Comparison of ENCODE assay signal across 9 mouse cellular contexts in the genomic region with DNA sequence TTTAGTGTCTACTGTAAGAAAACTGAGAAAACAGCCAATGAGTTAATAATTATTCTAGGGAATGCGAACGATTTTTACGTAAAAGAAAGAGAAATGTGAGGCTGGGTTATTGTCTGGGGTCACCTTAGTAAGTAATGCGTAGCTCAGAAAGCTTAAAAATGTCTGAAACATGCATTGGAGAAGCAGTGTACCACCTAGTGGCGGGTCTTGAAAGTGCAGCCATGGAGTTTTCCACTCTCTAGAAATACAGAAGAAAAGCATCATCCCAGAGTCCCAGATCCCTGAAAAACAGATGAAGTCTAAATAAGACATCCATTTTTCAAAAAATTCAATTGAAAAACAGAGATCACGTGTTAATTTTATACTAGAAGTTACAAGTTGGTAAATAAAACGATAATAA.
A peak's percentile ranks its signal among the peaks of the same experiment; 100 is the strongest.
DNase-seq lines count a peak whose midpoint lies in the region; ATAC-seq and TF ChIP-seq lines count a peak whose summit lies in the region.
"Had no signal": no experiment of that assay in that cellular context is flagged by ENCODE, and none has a peak within 500 bp of the region (broad histone marks: within the 10 kb centered on the region; RNA-seq: fewer than 3 reads in every experiment).

No protein-coding gene starts in this region.

- H3K4me3 ChIP-seq in intestine, postnatal 0 days (ENCODE audit: low read depth, low read length): no peak overlapping the region
- H3K4me3 ChIP-seq in intestine, embryonic 15.5 days (replicated peaks): no peak overlapping the region
- H3K4me3 ChIP-seq: midbrain, embryonic 12.5 days had no signal

- WGBS in intestine, postnatal 0 days: 37% methylated on average over 7 of the region's 7 CpGs
- 38% methylated on average over 7 of the region's 7 CpGs for WGBS in intestine, embryonic 15.5 days

- DNase-seq in MN1 (ENCODE audit: low spot score): peak; percentile 32
- DNase-seq in cerebellum, postnatal 10 days: peak; percentile 81 to 83
- DNase-seq in gastrocnemius, postnatal 10 days: peak; percentile 69
- peak; percentile 18 to 32 for DNase-seq in layer of hippocampus, postnatal 36 days
- DNase-seq in thymus, postnatal 36 days: peak; percentile 36 to 50

- no peaks in the 10 kb centered on the region for H3K27me3 ChIP-seq in intestine, postnatal 0 days (replicated peaks; ENCODE audit: control insufficient read depth, insufficient read depth, low read length)
- H3K27me3 ChIP-seq in intestine, embryonic 15.5 days (replicated peaks): no peaks in the 10 kb centered on the region
- H3K27me3 ChIP-seq: midbrain, embryonic 12.5 days had no signal

- no peak overlapping the region for H3K9ac ChIP-seq in intestine, postnatal 0 days (ENCODE audit: low read depth, low read length)
- no peak overlapping the region for H3K9ac ChIP-seq in intestine, embryonic 15.5 days
- H3K9ac ChIP-seq: midbrain, embryonic 12.5 days had no signal

- no peak for ATAC-seq in intestine, postnatal 0 days
- ATAC-seq in intestine, embryonic 15.5 days: no peak
- 0 out of 2 replicates have a peak, but pooled peaks have one; percentile 50 for ATAC-seq in monocyte, adult 5-6 weeks (replicated peaks; ENCODE audit: insufficient number of reproducible peaks, low FRiP score, low TSS enrichment, poor library complexity, severe bottlenecking)

- no peaks in the 10 kb centered on the region for H3K36me3 ChIP-seq in intestine, postnatal 0 days (ENCODE audit: control insufficient read depth, insufficient read depth)
- no peaks in the 10 kb centered on the region for H3K36me3 ChIP-seq in intestine, embryonic 15.5 days
- H3K36me3 ChIP-seq: midbrain, embryonic 12.5 days had no signal

- TF ChIP-seq CTCF in intestine, postnatal 0 days (IDR thresholded peaks at IDR 0.05; ENCODE audit: low read depth): peak; percentile 83

- H3K4me2 ChIP-seq in intestine, postnatal 0 days (replicated peaks; ENCODE audit: low read depth): no peak overlapping the region
- no peak overlapping the region for H3K4me2 ChIP-seq in intestine, embryonic 15.5 days (replicated peaks)
- H3K4me2 ChIP-seq: midbrain, embryonic 12.5 days had no signal

- H3K4me1 ChIP-seq in intestine, postnatal 0 days (replicated peaks; ENCODE audit: control insufficient read depth, insufficient read depth, low read length): no peaks in the 10 kb centered on the region
- H3K4me1 ChIP-seq in intestine, embryonic 15.5 days (replicated peaks): no peaks in the 10 kb centered on the region
- H3K4me1 ChIP-seq: midbrain, embryonic 12.5 days had no signal

- no peak overlapping the region for H3K27ac ChIP-seq in intestine, postnatal 0 days (ENCODE audit: low read depth, low read length)
- no peak overlapping the region for H3K27ac ChIP-seq in intestine, embryonic 15.5 days
- H3K27ac ChIP-seq: midbrain, embryonic 12.5 days had no signal

- H3K9me3 ChIP-seq in intestine, postnatal 0 days (ENCODE audit: control insufficient read depth): no peaks in the 10 kb centered on the region
- H3K9me3 ChIP-seq in intestine, embryonic 15.5 days: no peaks in the 10 kb centered on the region
- H3K9me3 ChIP-seq: midbrain, embryonic 12.5 days had no signal

Comparison
In these comparisons a context has a peak if more than half of its experiments do, and no peak if none do; other contexts are left out.
1. DNase-seq: peak in every context shown above with its lines; median percentile 82 in cerebellum, postnatal 10 days; 69 in gastrocnemius, postnatal 10 days; 43 in thymus, postnatal 36 days; 32 in MN1; 25 in layer of hippocampus, postnatal 36 days.